Mouse (Mus musculus) cortical plate, adult 2 months (tissue): ENCODE measurements at regions not wholly inside any gene's neighbourhood (a gene's known extent, or its start where the extent isn't known, plus 50 kb on each side); places are given as distances from the start of the nearest gene placed in this dataset.

Source experiments
- H3K27ac ChIP-seq: fragments of 200-500 bp; 2 replicates; pipeline ENCODE4 v1.5.1; 2012; ENCODE audit warnings: low read length, control low read depth, inconsistent platforms; ENCODE audit not compliant: insufficient read depth
- H3K4me1 ChIP-seq: fragments of 200-500 bp; 2 replicates; pipeline ENCODE4 v1.6.1; 2011; ENCODE audit warnings: low read length; ENCODE audit not compliant: control insufficient read depth, insufficient read depth
- H3K4me3 ChIP-seq: fragments of 200-500 bp; 2 replicates; pipeline ENCODE4 v1.5.1; 2011; ENCODE audit warnings: mild to moderate bottlenecking, low read length, control low read depth; ENCODE audit not compliant: insufficient read depth
- CTCF ChIP-seq: fragments of 200-500 bp; IDR thresholded peaks from 2 replicates; pipeline ENCODE4 v1.5.1; 2011; ENCODE audit warnings: mild to moderate bottlenecking, control low read depth, low read length; ENCODE audit not compliant: insufficient read depth; ENCODE audit errors: extremely low read depth
- POLR2A ChIP-seq: fragments of 200-500 bp; IDR thresholded peaks from 2 replicates; pipeline ENCODE4 v1.6.1; 2011; ENCODE audit warnings: mild to moderate bottlenecking, low read length, control low read depth; ENCODE audit not compliant: insufficient read depth; ENCODE audit errors: extremely low read depth

DNA sequence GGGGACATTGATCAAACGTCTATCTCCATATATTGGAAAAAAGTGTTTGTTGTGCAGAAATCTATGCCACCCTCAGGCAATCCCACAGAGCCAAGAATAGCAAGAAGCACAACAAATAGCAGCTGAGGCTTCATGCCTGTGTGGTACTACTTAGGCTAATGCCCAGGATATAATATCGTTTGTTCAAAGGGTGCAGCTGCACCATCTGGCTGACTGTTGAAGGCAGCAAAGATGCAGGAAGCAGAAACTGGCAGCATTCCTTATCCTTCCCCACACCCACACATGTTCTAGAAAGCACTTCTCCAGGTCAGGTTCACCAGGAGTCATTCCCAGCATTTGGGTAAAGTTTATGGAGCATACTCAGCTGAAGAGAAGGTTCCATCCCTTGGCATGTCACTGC is 158.1 kb upstream of the Ccn2 start:
- H3K27ac ChIP-seq: no peak overlapping the region
- peaks cover 3% of the 10 kb centered on the region; the same call in 1 of the 2 replicates for H3K4me1 ChIP-seq
- no peak overlapping the region for H3K4me3 ChIP-seq
- TF ChIP-seq CTCF: no peak
- no peak for TF ChIP-seq POLR2A

- TF ChIP-seq CTCF (no peak), POLR2A (no peak)
- Histone ChIP-seq H3K27ac (no peak overlapping the region), H3K4me1 (no peaks in the 10 kb centered on the region), H3K4me3 (no peak overlapping the region)
Observed at GRCm38 (mm10) chr10:24444572-24444971, 150.7 kb upstream of the Ccn2 start.

GRCm38 (mm10) chr10:24445036-24445435 is 150.2 kb upstream of the Ccn2 start:
- H3K4me3 ChIP-seq: no peak overlapping the region
- no peak for TF ChIP-seq CTCF
- no peak for TF ChIP-seq POLR2A
- no peaks in the 10 kb centered on the region for H3K4me1 ChIP-seq
- H3K27ac ChIP-seq: no peak overlapping the region

DNA sequence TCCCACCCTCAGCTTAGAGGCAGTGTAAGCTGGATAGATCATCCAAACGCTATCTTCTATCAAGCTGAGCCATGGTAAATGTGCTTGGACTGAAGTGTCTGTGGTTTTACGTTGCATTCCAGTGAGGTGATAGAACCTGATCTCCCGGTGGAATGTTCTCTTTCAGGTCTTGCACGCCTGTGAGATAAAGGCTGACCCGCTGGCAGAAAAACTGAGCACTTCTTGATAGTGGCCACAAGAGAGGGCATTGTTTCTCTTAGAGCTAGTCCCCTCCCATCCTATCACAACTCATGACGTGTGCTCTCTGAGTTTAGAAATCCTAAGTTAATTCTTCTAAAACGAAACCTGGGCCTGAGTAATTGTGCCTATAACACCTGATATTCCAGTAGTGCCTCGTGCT is 149.1 kb upstream of the Ccn2 start:
- Histone ChIP-seq H3K4me1 (no peaks in the 10 kb centered on the region), H3K4me3 (no peak overlapping the region), H3K27ac (no peak overlapping the region)
- TF ChIP-seq POLR2A: no peak

DNA sequence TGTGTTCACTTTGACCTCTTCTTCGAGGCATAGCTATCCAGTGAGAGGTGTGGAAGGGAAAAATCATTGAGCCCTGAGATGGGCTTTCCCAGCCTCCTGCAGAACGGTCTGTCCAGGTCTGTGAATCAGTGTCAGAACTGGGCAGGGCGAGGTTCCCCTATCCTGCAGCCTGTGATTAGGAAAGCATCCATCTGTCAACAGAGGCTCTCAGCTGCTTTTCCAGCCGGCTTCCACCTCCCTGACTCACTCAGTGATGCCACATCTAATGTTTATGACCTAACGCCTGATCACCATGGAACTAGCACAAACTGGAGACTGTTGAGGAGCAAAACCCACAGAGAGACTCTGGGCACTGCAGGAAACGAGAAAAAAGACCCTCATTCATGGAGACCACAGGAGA is 148.1 kb upstream of the Ccn2 start:
- TF ChIP-seq POLR2A (no peak), CTCF (no peak)
- H3K4me3 ChIP-seq: no peak overlapping the region
- no peak overlapping the region for H3K27ac ChIP-seq
- no peaks in the 10 kb centered on the region for H3K4me1 ChIP-seq

- TF ChIP-seq POLR2A (no peak), CTCF (no peak)
- Histone ChIP-seq H3K4me3 (no peak overlapping the region), H3K27ac (no peak overlapping the region), H3K4me1 (no peaks in the 10 kb centered on the region)
Observed at GRCm38 (mm10) chr10:24448001-24448561, 147.2 kb upstream of the Ccn2 start.

GRCm38 (mm10) chr10:24453507-24453906 is 141.7 kb upstream of the Ccn2 start:
- H3K4me3 ChIP-seq: no peak overlapping the region
- H3K4me1 ChIP-seq: no peaks in the 10 kb centered on the region
- TF ChIP-seq CTCF (no peak), POLR2A (no peak)
- no peak overlapping the region for H3K27ac ChIP-seq

DNA sequence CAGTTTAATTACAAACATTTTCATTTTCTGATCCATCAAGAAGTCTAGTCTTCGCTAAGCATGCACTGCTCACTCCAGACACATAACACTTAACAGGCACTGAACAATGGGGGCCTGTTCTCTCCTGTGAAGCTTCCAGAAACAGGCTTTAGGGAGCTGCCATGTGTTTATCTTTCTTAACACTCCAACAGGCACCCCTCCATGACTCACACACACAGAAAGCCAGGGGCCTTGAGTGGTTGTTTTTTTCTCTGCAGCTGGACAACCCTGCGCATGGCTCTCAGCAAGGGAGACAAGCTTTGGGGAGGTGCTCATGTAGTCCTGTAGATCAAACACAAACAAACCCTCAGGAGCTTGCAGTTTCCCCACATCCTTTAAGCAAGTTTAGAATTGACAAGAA is 136.6 kb upstream of the Ccn2 start:
- no peak overlapping the region for H3K4me3 ChIP-seq
- H3K4me1 ChIP-seq: no peaks in the 10 kb centered on the region
- TF ChIP-seq POLR2A (no peak), CTCF (no peak)
- no peak overlapping the region for H3K27ac ChIP-seq

DNA sequence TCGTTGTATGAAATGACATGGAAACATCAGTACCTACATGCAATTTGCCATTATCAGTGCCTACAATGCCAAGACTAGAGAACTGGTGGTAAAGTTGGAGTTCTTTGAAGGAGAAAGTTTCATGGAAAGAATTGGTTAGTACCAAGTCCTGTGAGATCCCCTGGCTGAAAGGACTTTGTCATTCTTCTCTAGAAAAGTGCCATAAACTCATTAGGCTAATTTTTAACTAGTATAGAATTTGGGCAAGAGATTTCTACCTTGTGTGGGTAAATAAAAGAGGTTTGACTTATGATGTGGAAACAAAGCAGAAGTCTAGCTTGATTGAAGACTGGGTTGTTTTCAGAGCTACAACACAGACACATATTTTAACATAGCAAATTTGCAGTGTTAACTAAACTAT is 131.4 kb upstream of the Ccn2 start:
- no peak for TF ChIP-seq CTCF
- no peak for TF ChIP-seq POLR2A
- Histone ChIP-seq H3K27ac (no peak overlapping the region), H3K4me3 (no peak overlapping the region), H3K4me1 (no peaks in the 10 kb centered on the region)

DNA sequence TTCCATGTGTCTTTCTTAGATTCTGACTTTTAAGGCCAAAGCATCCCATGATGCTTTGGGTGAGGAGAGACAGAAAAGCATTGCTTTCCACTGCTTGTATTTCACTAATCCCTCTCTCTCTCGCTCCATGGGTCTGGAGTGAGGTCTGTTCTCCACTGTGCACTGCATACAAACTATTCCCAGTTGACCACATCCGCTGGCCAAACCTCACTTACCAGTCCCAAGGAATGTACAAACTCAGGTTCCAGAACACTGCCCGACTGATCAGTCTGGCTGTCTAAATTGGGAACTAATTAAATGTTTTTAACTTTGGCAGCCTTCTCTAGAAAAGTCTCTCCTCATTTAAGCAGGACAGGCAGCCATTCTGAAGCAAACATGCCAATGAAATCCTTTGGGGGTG is 130.9 kb upstream of the Ccn2 start:
- Histone ChIP-seq H3K27ac (no peak overlapping the region), H3K4me1 (no peaks in the 10 kb centered on the region), H3K4me3 (no peak overlapping the region)
- TF ChIP-seq CTCF: no peak
- TF ChIP-seq POLR2A: no peak
